Mouse (Mus musculus) spleen, postnatal 10 days (tissue): ENCODE measurements around the gene Fndc3a.
A peak's percentile ranks its signal among the peaks of the same experiment; 100 is the strongest.

Source experiments
- DNase-seq, 2 experiments: peaks; one replicate each; pipeline ENCODE4 v3.0.0; 2021 to 2022; ENCODE audit warnings: low spot score in 2 of 2

The Fndc3a gene

DNA sequence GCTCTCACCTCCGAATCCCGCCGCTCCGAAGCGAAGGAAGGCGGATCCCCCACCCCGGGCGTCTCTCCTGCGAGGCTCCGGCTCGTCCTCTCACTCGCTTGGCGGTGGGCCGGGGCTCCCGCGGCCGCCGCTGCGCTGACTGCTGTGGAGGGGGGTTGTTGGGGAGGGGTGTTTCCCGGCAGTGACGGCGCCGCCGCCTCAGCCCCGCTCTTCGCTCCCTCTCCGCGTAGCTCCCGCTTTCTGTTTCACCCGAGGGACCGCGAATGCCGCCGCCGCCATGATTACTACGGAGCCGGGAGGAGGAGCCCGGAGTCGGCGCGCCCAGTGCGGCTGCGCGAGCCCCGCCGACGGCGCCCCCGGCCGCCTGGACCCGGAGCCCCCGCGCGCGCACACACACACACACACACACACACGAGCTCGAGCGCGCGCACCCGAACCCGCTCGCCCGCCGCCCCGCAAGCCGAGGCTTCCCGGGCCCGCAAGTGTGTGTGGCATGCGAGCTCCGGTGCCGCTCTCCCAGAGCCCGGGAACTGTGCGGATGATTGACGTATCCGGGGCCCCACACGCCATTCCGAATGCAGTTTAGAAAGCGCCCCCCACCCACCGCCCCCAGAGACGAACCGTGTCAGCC is at the start of gene Fndc3a:
Gene Fndc3a (minus strand): TSS at position 294 of the 631 bp plus-strand sequence.
- DNase-seq = peak; percentile 68 to 83

DNA sequence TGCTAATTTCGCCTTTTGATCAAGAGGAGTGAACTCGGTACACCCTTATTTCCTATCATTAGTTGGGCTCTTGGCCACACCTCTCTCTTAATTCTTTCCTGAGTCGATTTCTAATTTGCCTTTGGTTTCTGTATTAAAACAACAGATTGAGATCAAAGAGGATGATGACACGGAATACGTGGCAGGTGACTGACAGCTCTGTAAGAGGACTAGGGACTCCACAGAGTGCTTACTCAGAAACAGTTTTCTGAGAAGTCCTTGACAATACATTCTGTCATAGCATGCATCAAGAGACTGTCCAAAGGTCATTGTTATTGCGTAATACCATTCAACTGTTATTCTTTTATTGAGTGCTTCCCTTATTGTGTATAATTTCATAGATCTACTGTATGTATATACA is 43.1 kb upstream of the Fndc3a start:
- DNase-seq = no peak

DNA sequence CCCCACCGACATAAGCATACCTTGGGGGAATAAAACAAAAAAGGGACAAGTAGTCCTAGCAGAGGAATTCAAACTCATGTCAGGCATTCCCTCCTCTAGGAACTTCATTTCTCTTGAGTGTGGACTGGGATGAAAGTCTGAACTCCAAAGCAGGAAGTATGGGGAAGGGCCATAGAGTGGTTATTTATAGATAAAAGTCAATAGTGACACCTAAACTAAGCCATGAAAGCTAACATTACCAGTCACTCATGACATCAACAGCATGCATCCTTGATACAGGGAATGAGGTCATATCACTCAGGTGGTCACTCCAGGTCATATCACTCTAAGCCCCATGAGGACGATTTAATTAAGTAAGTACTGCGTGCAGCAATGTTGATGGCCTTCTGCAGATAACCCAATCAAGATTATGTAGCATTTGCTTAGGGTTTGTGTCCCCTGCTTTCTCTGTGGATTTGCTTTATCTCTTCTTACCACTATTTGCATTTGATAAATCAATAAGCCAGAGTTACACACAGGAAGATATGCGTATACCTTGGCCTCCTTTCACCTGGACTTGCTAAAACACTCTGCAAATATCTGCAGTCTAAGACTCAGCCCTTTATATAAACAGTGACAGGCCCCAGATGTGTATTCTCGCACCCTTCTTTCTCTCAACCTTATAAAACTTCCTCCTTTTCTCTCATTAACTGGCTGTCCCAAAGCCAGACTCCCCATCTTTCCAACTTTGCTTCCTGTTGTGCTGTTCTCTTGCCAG is 40.8 kb upstream of the Fndc3a start:
- no peak for DNase-seq

DNA sequence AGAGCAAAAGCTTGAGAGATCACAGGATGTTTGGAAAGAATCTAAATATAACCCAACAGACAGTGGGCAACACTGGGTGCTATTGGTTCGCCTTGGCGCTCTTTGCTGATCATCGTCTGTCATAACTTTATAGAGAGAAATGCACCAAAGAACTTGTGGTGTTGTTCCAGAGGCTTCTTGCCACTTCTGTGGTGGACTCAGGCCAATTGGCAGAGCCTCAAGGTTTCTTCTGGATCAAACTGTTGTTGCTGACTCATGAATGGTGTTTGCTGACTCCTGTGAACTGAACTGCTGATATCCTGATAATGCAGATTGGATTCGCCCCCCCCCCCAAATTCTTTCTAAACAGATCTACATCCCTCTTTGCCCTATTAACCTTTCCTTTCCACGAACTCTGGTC is 38.5 kb upstream of the Fndc3a start:
- no peak for DNase-seq

DNA sequence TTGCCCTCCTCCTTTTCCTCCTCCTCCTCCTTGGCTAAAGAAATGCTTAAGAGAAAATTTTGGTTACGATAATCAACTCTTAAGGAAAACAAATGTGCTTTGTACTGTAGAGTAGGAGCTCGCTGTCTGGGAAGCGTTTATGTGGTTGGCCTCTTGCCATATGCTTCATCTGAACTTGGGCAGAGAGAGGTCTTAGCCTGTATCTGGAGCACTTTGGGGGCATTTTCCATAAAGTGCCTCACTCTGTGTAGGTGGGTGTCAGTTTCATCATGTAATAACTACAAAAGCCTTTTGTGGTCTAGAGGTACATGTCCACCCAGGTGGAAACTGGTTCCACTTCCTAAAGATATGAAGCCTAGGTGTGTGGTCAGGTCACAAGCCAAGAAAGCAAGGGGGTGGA is 31.9 kb upstream of the Fndc3a start:
- DNase-seq = no peak

DNA sequence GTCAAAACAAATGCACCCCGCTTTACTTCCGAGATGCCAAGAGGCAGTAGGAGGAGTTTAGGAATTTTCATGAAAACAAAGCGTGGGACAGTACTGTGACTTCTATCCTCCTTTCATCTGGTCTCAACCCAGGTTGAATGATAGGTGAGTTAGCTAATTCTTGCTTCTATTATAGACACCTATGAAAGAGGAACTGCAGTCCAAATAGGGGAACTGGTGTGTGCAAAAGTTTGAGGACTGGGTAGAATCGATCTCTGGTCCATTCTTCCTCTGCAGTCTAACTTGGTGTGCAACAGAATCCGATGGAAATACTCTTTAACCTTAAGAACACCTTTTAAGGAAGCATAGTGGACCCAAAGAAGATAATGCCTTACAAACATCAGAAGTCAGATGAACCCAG is 30.5 kb upstream of the Fndc3a start:
- DNase-seq = no peak

DNA sequence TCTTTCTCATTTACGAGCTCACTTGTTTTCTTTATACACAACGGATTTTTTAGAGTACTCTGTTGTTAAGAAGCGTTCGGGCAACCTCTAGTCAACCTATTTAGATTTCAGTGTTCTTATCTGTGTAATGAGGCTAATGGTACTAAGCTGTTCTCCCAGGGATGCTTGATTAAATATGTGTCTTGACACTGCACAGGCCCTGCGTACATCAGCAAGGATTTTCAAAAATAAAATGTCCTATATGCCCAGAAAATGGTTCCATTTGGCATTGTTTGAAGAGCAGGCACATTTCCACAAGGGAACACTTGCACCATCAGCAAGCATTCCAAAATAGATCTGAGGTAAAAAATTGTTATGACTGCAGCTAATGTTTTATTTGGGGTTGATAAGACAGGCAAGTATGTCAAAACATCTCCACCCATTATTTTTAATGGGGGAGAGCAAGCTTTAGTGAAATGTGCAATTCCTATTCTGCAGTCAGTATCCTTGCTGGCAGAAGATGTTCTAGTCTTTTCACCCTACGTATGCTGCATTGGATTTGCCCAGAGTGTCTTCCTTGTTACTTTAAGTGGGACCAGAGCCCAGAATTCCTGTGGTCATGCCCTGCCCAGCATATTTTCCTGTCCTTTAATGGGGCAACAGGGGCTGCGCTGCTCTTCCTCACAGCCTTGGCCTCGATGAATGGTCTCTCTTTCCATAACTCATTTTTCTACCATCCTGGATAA is 29.8 kb upstream of the Fndc3a start:
- no peak for DNase-seq

DNA sequence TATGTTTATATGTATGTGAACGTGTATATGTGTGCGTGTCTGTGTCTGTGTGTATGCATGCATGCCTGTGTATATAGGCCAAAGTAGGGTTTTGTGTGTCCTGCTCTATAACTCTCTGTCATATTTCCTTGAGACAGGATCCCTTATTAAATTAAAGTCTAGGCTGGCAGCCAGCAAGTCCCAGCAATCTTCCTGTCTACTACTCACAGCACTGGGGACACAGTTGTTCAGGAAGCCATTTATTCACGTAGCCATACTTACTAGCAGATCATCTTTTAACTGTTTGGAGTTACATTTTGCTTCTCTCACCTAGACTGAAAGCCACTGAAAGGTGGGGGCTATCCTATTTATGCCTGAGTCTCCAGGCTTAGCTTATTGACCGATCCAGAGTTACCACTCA is 29.0 kb upstream of the Fndc3a start:
- no peak for DNase-seq

DNA sequence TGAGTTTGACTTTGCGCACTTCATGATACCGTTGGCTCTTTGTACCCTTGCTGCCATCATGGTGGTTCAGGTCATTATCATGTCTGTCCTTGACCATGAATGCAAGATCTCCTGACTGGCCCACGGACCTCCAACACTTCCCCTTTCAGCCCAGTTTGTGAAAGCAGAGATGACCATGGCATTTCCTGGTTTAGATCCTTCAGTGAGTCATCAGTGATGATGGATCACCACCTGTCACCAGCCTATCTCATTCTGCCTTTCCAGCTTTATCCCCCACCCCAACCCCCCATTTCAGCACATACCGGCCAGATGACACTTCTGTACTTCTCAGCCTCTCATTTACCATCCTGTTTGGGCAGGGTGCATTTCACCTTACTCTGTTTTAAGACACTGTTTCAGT is 28.4 kb upstream of the Fndc3a start:
- DNase-seq = no peak

DNA sequence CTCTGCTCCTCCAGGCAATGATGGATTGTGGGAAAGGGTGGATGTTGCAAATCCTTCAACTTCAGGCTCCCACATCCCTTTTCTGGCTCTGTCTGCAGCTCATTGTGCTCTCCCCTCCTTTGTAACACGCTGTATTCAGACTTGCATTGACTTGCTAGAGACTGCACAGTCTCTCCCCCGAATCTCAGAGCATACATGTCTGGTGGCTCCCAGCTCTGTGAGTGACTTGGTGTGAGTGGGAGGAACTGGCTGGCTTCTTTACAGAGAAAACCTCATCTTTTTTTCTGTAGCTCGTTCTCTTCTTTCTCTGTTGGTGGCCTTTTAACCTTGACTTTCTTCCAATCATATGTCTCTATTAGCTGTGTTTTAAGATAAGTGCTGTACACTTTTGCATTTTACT is 16.1 kb upstream of the Fndc3a start:
- no peak for DNase-seq

DNA sequence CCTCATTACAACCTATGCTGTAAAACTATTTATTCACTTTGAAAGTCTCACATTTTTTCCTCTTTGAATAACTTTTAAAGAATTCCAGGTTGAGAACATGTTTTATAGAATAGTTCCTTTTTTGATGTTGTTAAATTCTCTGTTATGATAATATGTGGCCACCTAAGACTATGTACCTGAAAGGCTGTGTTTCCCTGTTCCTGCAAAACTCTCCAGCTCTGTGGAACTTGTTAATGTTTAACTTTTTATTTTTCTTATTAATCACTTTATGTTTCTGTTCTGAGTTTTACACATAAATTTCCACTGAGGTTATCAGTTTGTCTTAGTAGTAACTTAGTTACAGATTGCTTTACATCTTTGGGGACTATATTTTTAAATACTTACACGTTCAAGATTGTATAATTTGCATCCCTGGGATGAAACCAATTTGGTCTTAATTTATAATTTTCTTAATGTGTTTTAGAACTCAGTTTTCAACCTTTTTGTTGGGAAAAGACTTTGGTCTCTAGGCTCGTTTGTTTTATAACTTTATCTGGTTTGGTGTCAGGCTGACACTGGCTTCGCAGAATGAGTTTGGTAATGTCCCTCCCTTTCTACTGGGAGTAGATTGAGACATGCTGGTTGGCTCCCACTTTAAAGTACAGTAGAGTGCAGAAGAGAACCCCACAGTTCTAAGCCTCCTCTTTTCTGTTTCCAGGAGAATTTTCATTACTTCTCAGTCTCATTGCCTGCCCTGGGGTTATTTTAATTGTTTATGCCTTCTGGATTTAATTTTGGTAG is 12.7 kb upstream of the Fndc3a start:
- no peak for DNase-seq

DNA sequence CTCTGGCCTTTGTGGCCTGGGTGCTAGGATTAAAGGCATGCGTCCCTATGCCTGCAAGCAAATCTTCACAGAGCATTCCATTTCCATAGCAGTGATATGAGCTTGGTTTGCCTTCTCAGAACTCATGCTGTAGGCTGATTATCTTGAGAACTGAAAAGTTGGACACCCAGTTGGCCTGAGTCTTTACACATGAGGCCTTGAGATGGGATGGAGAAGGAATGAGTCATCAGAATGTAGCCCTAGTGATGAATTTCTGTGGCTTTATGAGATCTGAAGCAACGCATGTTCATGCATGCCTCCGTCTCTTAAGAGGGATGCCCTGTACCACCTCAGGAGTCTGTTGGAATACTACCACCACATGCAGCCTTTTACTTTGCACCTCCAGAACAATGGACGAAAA is 6.4 kb upstream of the Fndc3a start:
- DNase-seq = no peak

DNA sequence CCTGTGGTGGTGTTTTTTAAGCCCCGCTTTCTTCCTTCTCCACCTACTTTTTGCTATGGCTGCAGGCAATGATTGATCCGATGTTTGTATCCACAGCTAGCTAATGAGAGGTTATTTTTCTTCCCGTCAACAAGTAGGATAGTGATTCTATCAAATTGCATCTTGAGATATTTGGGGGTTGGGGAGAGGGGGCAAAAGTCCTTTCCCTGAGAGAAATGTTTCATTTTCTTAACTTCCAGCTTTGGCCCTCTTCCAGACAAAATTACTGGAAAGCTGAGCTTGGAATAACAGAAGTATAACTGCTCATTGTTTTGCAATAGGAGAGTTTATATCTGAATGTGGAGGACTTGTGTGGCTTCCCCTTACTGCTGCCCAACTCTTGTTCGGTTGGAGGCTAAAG is 1.3 kb upstream of the Fndc3a start:
- no peak for DNase-seq

DNA sequence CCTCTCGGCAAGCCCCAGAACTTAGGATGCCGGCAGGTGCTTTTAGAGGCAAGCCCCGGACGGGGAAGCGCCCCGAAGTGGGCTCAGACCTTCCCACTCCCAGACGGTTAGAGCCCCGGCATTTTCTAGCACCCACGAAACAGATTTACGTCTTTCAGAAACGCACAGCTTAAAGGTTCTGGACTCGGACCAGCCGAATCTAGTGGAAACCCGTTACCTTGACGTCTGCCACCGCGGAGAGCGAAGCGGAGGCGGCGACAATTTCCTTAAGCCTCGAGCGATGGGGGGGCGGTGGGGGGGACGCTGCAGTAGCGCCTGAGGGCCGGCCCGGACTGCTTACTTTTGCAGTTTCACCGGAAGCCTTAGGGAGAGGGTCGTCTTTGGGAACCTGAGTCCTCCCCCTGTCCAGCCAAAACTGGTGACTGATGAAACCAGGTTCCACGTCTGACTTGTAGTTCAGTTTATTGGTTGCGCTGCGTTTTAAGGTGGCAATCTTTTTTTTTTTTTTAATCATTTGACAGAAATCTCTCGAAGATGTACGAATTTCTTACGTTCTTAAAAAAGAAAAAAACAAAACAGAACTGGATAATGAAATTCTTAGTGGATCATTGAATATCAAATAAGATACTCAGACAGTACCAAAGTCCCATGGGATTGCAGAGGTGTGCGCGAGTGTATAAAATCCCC is 681 bp upstream of the Fndc3a start:
- DNase-seq = peak; percentile 41 to 44

DNA sequence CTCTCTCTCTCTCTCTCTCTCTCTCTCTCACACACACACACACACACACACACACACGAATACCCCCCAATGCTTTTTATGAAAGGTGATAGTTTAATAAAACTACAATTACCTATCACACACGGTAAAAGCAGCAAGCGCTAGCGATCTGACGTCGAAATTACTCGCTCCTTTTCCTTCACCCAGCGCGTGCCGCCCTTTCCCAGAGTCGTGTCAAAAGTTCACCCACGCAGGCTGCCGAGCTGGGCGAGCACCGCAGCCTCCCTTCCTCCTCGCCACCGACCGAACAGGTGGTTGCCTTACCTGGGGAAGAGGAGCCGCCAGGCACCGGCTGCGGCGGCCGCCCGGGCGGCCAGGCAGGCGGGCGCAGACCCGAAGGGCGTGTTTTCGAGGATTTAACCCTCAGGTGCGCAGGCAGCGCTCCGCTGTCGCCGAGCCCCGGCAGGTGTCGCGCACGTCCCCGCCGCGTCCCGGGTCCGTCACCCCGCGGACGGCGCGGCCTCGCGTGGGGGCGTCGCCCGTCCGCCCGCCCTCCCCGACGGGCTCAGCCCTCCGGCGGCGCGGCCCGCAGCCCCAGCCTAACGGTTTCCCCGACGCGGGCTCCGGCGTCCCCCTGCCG is 603 bp downstream of the Fndc3a start:
- DNase-seq = peak in 1 of 2 experiments; percentile 62

DNA sequence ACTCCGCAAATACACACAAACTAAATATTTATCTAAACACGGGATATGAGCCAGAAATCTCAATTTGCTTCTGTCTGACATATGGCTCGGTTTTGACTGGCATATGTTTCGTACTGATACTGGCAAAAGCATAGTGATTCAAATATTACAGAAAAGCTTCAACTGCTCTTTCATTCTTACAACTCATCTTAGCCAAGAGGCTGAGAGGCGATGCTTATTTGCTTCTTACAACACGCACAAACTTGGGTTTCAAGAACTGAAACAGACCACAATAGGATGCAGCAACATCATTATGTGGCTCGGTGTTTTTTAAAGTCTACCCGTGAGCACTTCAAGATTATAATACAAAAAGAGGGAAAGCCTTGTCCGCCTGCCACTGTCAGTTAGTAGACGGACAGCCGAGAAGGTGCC is 1.2 kb downstream of the Fndc3a start:
- no peak for DNase-seq

DNA sequence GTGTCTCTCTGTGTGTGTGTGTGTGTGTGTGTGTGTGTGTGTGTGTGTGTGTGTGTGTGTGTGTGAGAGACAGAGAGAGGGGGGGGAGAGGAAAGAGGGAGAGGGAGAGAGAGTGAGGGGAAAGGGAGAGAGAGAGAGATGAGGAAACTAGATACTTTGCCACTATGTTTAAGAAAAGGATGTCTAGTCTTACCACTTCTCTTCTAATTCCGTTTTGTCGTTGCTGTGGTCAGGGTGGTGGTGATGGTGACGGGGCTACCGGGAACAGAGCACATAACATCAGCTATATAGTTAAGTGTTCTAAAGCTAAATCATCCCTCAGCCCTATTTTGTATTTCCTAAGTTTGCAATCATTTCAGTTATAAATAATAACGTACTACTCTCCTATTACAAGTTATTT is 9.7 kb downstream of the Fndc3a start:
- DNase-seq = no peak

DNA sequence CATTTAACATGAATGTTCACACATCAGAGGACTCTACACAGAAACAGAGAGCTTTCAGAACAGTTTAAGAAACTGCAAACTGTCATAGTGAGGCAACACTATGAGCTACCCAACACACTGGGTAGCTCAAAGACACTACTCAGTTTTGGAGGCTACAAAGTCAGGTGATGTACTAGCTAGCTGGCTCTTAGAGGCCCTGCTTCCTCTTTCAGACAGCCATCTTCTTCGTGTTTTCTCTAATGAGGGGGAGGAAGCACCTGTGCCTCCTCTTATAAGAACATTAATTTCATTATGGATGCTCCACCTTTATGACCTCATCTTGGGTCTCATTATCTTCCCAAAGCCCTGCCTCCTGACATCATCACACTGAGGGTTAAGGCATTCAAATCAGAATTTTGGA is 18.4 kb downstream of the Fndc3a start:
- DNase-seq = no peak

DNA sequence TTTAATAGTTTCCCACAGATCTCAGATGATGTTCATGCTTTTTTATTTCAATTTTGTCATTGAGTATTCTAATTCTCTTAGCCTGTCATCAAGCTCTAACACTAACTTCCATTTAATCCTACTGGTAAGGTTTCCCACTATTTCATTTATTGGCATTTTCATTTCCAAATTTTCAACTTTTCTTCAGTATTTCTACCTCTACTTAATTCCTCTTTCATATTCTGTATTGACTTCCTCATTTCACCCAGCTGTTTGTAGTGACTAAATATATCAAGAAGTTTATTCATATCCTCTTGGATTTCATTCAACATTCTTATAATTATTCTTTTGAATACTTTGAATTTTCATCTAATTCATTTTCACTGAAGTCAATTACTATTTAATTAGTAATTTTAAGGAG is 20.3 kb downstream of the Fndc3a start:
- DNase-seq = no peak

DNA sequence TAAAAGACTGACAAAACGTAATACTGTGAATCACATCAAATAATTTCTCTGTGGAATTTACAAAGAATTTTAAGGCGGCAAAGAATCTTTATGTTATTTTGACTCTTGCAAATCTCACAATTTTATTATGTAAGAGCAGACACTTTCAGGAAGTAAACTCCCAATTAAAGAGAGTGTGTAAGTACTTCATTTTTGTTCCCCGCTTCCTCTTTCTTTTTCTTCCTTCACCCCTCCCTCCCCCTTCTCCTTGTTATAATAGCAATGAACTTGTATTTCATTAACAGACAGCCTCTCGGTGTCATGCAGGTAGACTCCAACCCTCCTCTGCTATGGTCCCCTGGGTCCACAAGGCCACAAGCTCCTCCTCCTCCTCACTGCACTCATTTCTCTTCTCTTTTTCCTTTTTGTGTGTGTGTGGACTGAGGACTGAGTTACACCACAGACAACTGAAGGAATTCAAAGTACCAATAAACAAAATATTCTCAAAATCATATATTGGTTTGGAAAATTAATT is 24.9 kb downstream of the Fndc3a start:
- peak in 1 of 2 experiments; percentile 15 for DNase-seq

DNA sequence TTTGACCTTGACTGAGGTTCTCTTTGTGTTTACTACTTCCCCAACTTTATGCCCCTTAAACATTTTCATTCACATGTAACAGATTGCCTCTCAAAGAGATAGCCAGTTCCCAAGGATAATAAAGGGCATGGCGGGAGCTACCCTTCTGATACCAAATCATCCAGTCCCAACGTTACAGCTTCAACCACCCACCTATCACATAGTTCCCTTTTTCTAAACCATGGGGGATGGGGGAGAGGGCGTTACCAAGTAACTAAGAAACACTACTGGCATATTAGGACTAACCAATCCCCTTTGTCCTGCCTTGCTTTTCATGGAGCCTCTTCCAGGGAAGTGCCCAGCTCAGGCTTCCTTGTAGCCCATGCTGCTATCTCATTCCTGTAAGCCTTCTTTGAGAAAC is 32.6 kb downstream of the Fndc3a start:
- no peak for DNase-seq
